Mouse (Mus musculus) testis, adult 2 months (tissue): ENCODE measurements around the gene Hoxd3.

Experiments used
- CTCF ChIP-seq: fragments of 200-500 bp; IDR thresholded peaks from 2 replicates; pipeline ENCODE4 v1.5.1; 2012; ENCODE audit warnings: low read depth, mild to moderate bottlenecking, inconsistent platforms, low read length, moderate library complexity; ENCODE audit not compliant: control insufficient read depth, insufficient read depth, insufficient replicate concordance
- POLR2A ChIP-seq: fragments of 200-500 bp; IDR thresholded peaks from 2 replicates; pipeline ENCODE4 v1.6.1; 2012; ENCODE audit warnings: low read depth, mild to moderate bottlenecking, inconsistent platforms, low read length, moderate library complexity; ENCODE audit not compliant: control insufficient read depth

- TF ChIP-seq POLR2A (no peak), CTCF (no peak)
Observed at GRCm38 (mm10) chr2:74774359-74774758, 62.6 kb downstream of the Hoxd3 start.
